Mouse (Mus musculus) limb, embryonic 14.5 days (tissue): Measurements from ENCODE around the gene Rps27rt. TPM values are rescaled to one million over a fixed set of nuclear protein-coding genes. Genes with fewer than 3 reads are reported as not detected.

ENCODE experiments used
- ATAC-seq: fragments of 200-750 bp; cut with Nextera tagmentation; 2 replicates; pipeline ENCODE4 v1.8.0; 2017; ENCODE audit warnings: low read depth, moderate number of reproducible peaks, moderate TSS enrichment; ENCODE audit not compliant: low FRiP score
- DNase-seq: peaks from one replicate; pipeline ENCODE4 v3.0.0-alpha.2; 2015; ENCODE audit warnings: low spot score
- H3K27ac ChIP-seq: fragments of 300-500 bp; sonication (generic); replicated peaks from 2 replicates; pipeline ENCODE4 v1.5.1; 2014; ENCODE audit warnings: low read depth, mild to moderate bottlenecking, low read length, moderate library complexity, mixed read lengths
- H3K27me3 ChIP-seq: fragments of 300-500 bp; sonication (generic); 2 replicates; pipeline ENCODE4 v1.6.1; 2014; ENCODE audit warnings: low read length, mixed read lengths; ENCODE audit not compliant: control insufficient read depth, insufficient read depth
- H3K36me3 ChIP-seq: fragments of 300-500 bp; sonication (generic); 2 replicates; pipeline ENCODE4 v1.6.1; 2014; ENCODE audit warnings: mild to moderate bottlenecking, low read length, moderate library complexity, mixed read lengths; ENCODE audit not compliant: control insufficient read depth, insufficient read depth
- H3K4me1 ChIP-seq: fragments of 300-500 bp; sonication (generic); 2 replicates; pipeline ENCODE4 v1.6.1; 2014; ENCODE audit warnings: antibody characterized with exemption, low read length, mixed read lengths; ENCODE audit not compliant: control insufficient read depth, insufficient read depth
- H3K4me2 ChIP-seq: fragments of 300-500 bp; sonication (generic); replicated peaks from 2 replicates; pipeline ENCODE4 v1.6.1; 2014; ENCODE audit warnings: low read depth, mild to moderate bottlenecking, low read length, moderate library complexity; ENCODE audit not compliant: severe bottlenecking
- H3K4me3 ChIP-seq: fragments of 300-500 bp; sonication (generic); replicated peaks from 2 replicates; pipeline ENCODE4 v1.5.1; 2014; ENCODE audit warnings: low read length
- H3K9ac ChIP-seq: fragments of 300-500 bp; sonication (generic); 2 replicates; pipeline ENCODE4 v1.6.1; 2014; ENCODE audit warnings: mild to moderate bottlenecking, low read depth, low read length, moderate library complexity; ENCODE audit not compliant: severe bottlenecking
- H3K9me3 ChIP-seq: fragments of 300-500 bp; sonication (generic); 2 replicates; pipeline ENCODE4 v1.6.1; 2016; ENCODE audit warnings: low read length; ENCODE audit not compliant: control insufficient read depth
- POLR2A ChIP-seq: fragments of 200-500 bp; IDR thresholded peaks from 2 replicates; pipeline ENCODE4 v1.8.0; 2012; ENCODE audit warnings: inconsistent platforms, mild to moderate bottlenecking, moderate library complexity, borderline replicate concordance; ENCODE audit not compliant: insufficient read depth, insufficient read length; ENCODE audit errors: extremely low read depth
- WGBS: fragments of 180-500 bp; shearing (Covaris S2); extraction: QIAGEN DNeasy Blood & Tissue Kit; methylation state at CpG from one replicate; pipeline ENCODE4 v1.1.7; 2014; 5-methylcytosine and 5-hydroxymethylcytosine counted together
- polyA plus RNA-seq, 2 experiments: library from polyadenylated mRNA; depleted of rRNA in 1 of 2; stranded (reverse) in 1 of 2; unstranded in 1 of 2; fragments of >200 nt; fragmentation: Nextera tagmentation in 1 of 2; extraction: Ambion mirVana in 1 of 2; gene quantifications; 2 replicates each; pipeline versions ENCODE4 v1.2.1 to v1.2.3; 2012 to 2014

The Rps27rt gene
- polyA plus RNA-seq, 2 experiments: 50.7 to 574 TPM

DNA sequence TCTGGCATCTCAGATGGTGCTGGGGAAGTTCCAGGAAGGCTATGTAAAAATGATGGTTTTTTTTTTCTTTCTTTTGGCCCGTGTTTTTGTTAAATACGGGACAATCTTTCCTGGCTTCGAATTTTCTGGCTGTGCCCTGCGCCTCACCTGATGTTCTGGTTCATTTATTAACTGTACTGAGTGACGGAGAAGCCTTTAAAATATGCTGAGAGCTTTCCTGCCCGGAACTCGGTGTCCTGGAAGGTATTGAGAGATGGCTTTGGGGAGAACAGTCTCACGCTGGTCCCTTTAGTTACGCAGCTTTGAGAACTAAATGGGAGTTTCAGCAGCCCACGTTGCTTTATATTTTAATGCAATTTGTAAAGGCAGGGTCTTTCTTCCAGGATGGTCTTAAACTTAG lies 22.9 kb upstream of the Rps27rt start:
- 49% methylated on average over 10 of the region's 10 CpGs for WGBS
- TF ChIP-seq POLR2A: no peak
- Histone ChIP-seq H3K27me3 (no peaks in the 10 kb centered on the region), H3K9ac (no peak overlapping the region), H3K4me3 (no peak overlapping the region), H3K4me1 (peaks cover 15% of the 10 kb centered on the region), H3K27ac (0 out of 2 replicates have a peak overlapping the region, but pooled peaks have one; percentile 15), H3K9me3 (0 out of 2 replicates have a peak, but pooled peaks cover 4% of the 10 kb centered on the region), H3K36me3 (no peaks in the 10 kb centered on the region), H3K4me2 (no peak overlapping the region)
- ATAC-seq: no peak
- no peak for DNase-seq

DNA sequence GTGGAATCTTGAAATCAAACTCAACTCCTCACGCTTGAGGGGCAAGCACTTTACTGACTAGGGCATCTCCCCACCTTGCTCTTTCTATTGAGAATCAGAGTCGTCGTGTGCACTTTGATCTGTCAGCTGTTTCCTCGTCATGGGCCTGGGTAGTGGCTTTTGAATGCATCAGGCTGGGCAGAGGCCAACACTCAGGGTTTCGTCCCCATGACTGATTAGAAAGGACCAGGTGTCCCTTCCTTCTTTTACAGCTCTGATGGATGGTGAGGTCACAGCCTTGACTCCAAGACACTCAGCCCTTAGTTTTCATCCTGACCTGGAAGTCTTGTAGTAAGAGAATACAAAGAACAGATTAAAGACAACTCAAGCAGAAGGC lies 17.2 kb upstream of the Rps27rt start:
- H3K4me3 ChIP-seq: no peak overlapping the region
- ATAC-seq (no peak), DNase-seq (no peak)
- no peak overlapping the region for H3K27ac ChIP-seq
- no peaks in the 10 kb centered on the region for H3K9me3 ChIP-seq
- H3K4me1 ChIP-seq: peaks cover 3% of the 10 kb centered on the region; the same call in 1 of the 2 replicates
- TF ChIP-seq POLR2A: no peak
- no peaks in the 10 kb centered on the region for H3K36me3 ChIP-seq
- no peak overlapping the region for H3K4me2 ChIP-seq
- H3K9ac ChIP-seq: no peak overlapping the region
- no peaks in the 10 kb centered on the region for H3K27me3 ChIP-seq
- 69% methylated on average over 5 of the region's 5 CpGs for WGBS

DNA sequence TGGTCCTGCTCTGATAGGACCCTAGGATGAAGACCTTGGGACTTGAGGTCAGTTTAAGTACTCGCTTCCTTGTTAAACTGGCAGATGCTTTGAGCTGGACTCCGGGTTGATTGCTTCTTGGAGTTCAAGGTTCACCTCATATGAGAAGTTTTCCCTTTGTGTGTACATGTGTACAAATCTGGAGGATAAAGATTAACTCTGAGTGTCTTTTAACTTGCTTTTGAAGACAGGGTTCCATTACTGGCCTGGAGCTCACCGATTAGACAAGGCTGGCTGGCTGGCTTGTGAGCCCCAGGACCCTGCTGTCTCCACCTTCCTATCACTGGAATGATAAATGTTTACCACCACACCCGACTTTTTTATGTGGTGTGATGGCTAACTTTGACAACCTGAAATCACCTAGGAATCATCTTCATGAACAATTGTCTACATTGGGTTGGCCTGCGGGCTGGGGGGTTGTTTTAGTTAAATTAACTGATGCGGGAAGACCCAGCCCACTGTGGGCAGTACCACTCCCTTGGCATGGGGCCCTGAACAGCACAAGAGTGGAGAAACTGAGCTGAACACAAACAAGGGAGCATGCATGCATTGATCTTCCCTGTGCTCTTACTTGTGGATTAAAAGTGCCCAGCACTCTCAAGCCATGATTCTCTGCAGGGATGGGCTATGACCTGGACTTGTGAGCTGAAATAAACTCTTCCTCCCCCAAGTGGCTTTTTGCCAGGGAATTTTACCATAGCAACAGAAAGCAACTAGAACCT lies 16.7 kb upstream of the Rps27rt start:
- TF ChIP-seq POLR2A: no peak
- H3K4me1 ChIP-seq: no peaks in the 10 kb centered on the region
- no peak overlapping the region for H3K4me3 ChIP-seq
- DNase-seq: no peak
- H3K9ac ChIP-seq: no peak overlapping the region
- H3K27me3 ChIP-seq: no peaks in the 10 kb centered on the region
- 87% methylated on average over 6 of the region's 6 CpGs for WGBS
- no peak overlapping the region for H3K4me2 ChIP-seq
- no peak for ATAC-seq
- no peaks in the 10 kb centered on the region for H3K9me3 ChIP-seq
- no peak overlapping the region for H3K27ac ChIP-seq
- no peaks in the 10 kb centered on the region for H3K36me3 ChIP-seq

DNA sequence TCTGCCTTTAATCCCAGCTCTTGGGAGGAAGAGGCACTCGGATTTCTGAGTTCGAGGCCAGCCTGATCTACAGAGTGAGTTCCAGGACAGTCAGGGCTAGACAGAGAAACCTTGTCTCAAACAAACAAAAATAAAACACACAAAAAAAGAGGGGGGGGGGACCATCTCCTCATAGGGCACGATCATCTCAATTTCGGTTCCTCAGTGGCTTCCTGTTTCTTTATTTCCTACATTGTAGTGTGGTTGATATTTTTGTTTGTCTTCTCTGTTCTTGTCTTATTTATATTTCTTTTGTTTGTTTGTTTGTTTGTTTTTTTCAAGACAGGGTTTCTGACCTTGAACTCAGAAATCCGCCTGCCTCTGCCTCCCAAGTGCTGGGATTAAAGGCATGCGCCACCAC lies 13.9 kb upstream of the Rps27rt start:
- no peak overlapping the region for H3K4me2 ChIP-seq
- TF ChIP-seq POLR2A: no peak
- no peaks in the 10 kb centered on the region for H3K9me3 ChIP-seq
- no peaks in the 10 kb centered on the region for H3K4me1 ChIP-seq
- 94% methylated on average over 6 of the region's 6 CpGs for WGBS
- DNase-seq: no peak
- no peak overlapping the region for H3K4me3 ChIP-seq
- no peaks in the 10 kb centered on the region for H3K27me3 ChIP-seq
- no peaks in the 10 kb centered on the region for H3K36me3 ChIP-seq
- no peak for ATAC-seq
- no peak overlapping the region for H3K9ac ChIP-seq
- no peak overlapping the region for H3K27ac ChIP-seq

DNA sequence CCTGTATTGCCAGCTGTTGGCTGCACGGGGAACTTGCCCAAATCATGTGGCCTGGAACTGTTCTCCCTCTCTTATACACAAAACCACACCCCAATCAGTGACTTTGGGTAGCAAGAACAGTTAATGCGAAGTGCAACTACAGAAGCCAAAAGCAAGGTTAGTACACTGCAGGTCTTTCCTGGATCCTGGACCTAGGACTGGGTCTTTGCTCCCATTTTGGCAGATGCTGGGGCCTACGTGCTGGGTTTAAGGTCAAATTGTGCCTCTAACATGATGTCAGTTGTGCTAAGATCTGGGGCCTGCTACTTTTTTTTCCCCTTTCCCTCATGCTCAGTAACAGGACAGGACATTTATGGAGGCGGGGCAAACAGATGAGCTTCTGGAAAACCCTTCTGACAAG lies 13.2 kb upstream of the Rps27rt start:
- no peak overlapping the region for H3K9ac ChIP-seq
- no peak overlapping the region for H3K4me2 ChIP-seq
- no peaks in the 10 kb centered on the region for H3K4me1 ChIP-seq
- H3K9me3 ChIP-seq: no peaks in the 10 kb centered on the region
- H3K27me3 ChIP-seq: no peaks in the 10 kb centered on the region
- DNase-seq (no peak), ATAC-seq (no peak)
- WGBS: 88% methylated on average over 4 of the region's 4 CpGs
- no peak overlapping the region for H3K4me3 ChIP-seq
- no peak for TF ChIP-seq POLR2A
- H3K27ac ChIP-seq: no peak overlapping the region
- H3K36me3 ChIP-seq: no peaks in the 10 kb centered on the region
